Mouse (Mus musculus): ENCODE data around the gene Ccdc85c.

Ccdc85c gene

GRCm38 (mm10) chr12:108219825-108220616 is 55.2 kb downstream of the Ccdc85c start:
- DNase-seq (ENCODE audit: low read depth, low spot score), result no peak

GRCm38 (mm10) chr12:108219163-108219562 is 56.1 kb downstream of the Ccdc85c start:
- DNase-seq (ENCODE audit: low read depth, low spot score), result no peak

- no peak for DNase-seq (ENCODE audit: low read depth, low spot score)
These were observed 57.7 kb downstream of the Ccdc85c start for GRCm38 (mm10) chr12:108217572-108217971.

- no peak for DNase-seq (ENCODE audit: low read depth, low spot score)
These were observed 58.4 kb downstream of the Ccdc85c start for GRCm38 (mm10) chr12:108216611-108217370.

GRCm38 (mm10) chr12:108215090-108215489 is 60.1 kb downstream of the Ccdc85c start:
- DNase-seq (ENCODE audit: low read depth, low spot score), result no peak

- no peak for DNase-seq (ENCODE audit: low read depth, low spot score)
These were observed 61.9 kb downstream of the Ccdc85c start for GRCm38 (mm10) chr12:108213090-108214041.

- no peak for DNase-seq (ENCODE audit: low read depth, low spot score)
These were observed 62.7 kb downstream of the Ccdc85c start for GRCm38 (mm10) chr12:108212476-108212875.

GRCm38 (mm10) chr12:108212071-108212470 is 63.2 kb downstream of the Ccdc85c start:
- no peak for DNase-seq (ENCODE audit: low read depth, low spot score)

- no peak for DNase-seq (ENCODE audit: low read depth, low spot score)
These were observed 64.6 kb downstream of the Ccdc85c start for GRCm38 (mm10) chr12:108210623-108211022.

GRCm38 (mm10) chr12:108208726-108209438 is 66.3 kb downstream of the Ccdc85c start:
- DNase-seq (ENCODE audit: low read depth, low spot score), result no peak

- no peak for DNase-seq (ENCODE audit: low read depth, low spot score)
These were observed 67.0 kb downstream of the Ccdc85c start for GRCm38 (mm10) chr12:108208216-108208615.

- DNase-seq (ENCODE audit: low read depth, low spot score), result peak; percentile 36
These were observed 68.6 kb downstream of the Ccdc85c start for GRCm38 (mm10) chr12:108206641-108207040.

- DNase-seq (ENCODE audit: low read depth, low spot score), result no peak
These were observed 70.2 kb downstream of the Ccdc85c start for GRCm38 (mm10) chr12:108204978-108205377.

- DNase-seq (ENCODE audit: low read depth, low spot score), result no peak
These were observed 71.3 kb downstream of the Ccdc85c start for GRCm38 (mm10) chr12:108203895-108204294.

GRCm38 (mm10) chr12:108200094-108200493 is 75.1 kb downstream of the Ccdc85c start:
- no peak for DNase-seq (ENCODE audit: low read depth, low spot score)

GRCm38 (mm10) chr12:108198447-108198846 is 76.8 kb downstream of the Ccdc85c start:
- DNase-seq (ENCODE audit: low read depth, low spot score), result no peak

- DNase-seq (ENCODE audit: low read depth, low spot score), result no peak
These were observed 79.5 kb downstream of the Ccdc85c start for GRCm38 (mm10) chr12:108195761-108196160.

- no peak for DNase-seq (ENCODE audit: low read depth, low spot score)
These were observed 81.3 kb downstream of the Ccdc85c start for GRCm38 (mm10) chr12:108193878-108194277.

GRCm38 (mm10) chr12:108187541-108188091 is 87.6 kb downstream of the Ccdc85c start:
- DNase-seq (ENCODE audit: low read depth, low spot score), result no peak

GRCm38 (mm10) chr12:108181716-108182115 is 93.5 kb downstream of the Ccdc85c start:
- no peak for DNase-seq (ENCODE audit: low read depth, low spot score)

All from c-Kit-negative CD71-positive TER-119-positive erythroid progenitor cells, embryonic 14.5 days (primary cell).